Mouse (Mus musculus) ovary, postnatal 14 days (tissue): ENCODE results near the gene Ensa.

Experiments used
- DNase-seq: peaks from one replicate; pipeline ENCODE4 v3.0.0; 2022; ENCODE audit warnings: low spot score

Gene Ensa

GRCm38 (mm10) chr3:95681365-95681764, 56.6 kb downstream of the Ensa start:
- no peak for DNase-seq
